Mouse (Mus musculus) thymus, postnatal 10 days (tissue): ENCODE data around the gene Pgs1.

Experiments
- DNase-seq, 2 experiments: peaks; one replicate each; pipeline ENCODE4 v3.0.0; 2021; ENCODE audit warnings: low spot score in 2 of 2

Gene Pgs1

DNA sequence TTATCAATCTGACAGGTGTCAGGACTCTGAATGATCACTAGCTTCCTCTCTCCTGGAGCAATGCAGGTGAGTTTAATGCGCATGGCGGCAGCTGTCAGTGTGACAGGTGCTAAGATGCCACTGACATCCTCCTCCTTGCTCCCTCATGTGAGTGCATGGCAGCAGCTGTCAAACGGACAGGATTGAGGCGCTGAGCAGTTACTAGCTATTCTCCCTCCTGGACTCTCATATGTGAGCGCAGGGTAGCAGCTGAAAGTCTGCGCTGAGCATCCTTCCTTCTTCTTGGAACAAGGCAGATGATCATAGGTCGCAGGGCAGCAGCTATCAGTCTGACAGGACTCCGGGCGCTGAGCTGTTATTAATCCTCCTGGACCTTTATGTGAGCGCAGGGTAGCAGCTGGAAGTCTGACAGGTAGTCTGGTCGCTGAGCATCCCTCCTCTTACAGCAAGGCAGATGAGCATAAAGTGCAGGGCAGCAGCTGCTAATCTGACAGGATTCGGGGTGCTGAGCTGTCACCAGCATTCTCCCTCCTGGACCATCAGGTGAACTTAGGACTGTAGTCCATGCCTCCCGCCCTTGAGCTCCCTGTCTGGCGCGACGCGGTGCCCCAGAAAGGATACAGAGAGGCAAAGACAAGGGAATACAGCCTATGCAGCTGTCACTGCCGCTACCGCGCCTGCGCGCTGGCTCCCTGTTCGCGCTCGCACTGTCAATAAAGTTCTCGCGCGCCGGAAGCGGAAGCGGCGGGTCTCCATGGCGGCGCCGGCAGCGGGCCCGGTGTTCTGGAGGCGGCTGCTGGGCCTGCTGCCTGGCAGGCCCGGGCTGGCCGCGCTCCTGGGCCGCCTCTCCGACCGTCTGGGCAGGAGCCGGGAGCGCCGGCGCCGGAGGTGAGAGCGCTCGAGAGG lies at the start of gene Pgs1:
TSS of gene Pgs1 (plus strand) at position 167 of the 906 bp plus-strand sequence.
- peak; percentile 86 to 93 for DNase-seq

DNA sequence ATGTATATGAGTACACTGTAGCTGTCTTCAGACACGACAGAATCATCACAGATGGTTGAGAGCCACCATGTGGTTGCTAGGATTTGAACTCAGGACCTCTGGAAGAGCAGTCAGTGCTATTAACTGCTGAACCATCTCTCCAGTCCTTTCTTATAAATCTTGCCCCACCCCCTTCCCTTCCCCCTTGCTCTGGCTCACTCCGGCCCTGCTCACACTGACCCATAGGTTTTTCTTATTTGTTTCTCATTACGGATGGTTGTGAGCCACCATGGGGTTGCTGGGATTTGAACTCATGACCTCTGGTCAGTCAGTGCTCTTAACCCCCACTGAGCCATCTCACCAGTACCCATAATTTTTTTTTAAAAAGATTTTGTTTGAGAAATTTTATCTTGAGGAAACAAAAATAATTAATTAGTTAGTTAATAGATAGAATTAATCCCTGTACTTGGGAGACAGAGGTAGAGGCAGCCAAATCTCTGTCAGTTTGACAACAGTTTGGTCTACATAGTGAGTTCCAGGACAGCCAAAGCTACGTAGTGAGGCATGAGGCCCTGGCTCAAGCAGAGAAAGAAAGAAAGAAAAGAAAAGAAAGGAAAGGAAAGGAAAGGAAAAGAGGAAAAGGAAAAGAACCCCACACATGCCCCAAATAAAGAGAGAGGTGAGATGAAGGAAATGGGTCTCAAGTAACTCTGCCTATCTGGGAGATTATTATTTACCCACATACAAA lies 46.9 kb upstream of the Pgs1 start:
- no peak for DNase-seq

- DNase-seq, result no peak
Observed at GRCm38 (mm10) chr11:117939741-117940285, 46.3 kb upstream of the Pgs1 start.

- no peak for DNase-seq
Observed at GRCm38 (mm10) chr11:117940881-117941280, 45.2 kb upstream of the Pgs1 start.

DNA sequence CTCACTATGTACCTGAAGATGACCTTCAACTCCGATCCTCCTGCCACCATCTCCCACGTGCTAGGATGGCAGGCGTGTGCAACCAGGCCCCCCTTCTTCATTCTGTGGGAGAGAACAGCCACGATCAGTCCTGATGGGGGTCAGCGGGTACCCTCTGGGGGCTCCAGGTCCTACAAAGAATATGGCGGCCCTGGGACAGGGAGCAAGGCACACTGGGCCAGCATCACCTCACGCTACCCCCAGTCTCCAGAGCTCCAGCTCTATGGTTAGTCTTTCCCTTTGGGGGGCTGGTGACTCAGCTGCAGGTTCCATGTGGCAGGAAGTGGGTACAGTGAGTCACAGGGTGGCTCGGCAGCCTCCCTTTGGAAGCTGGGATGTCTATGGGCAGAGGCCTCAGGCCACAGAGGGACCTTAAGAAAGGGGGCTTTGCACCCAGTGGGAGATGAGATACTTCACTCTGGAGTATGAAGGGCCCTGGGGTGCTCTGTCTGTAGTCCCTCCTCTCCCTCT lies 44.7 kb upstream of the Pgs1 start:
- DNase-seq, result no peak

- DNase-seq, result no peak
Observed at GRCm38 (mm10) chr11:117941848-117942247, 44.2 kb upstream of the Pgs1 start.

- no peak for DNase-seq
Observed at GRCm38 (mm10) chr11:117946195-117946979, 39.7 kb upstream of the Pgs1 start.

DNA sequence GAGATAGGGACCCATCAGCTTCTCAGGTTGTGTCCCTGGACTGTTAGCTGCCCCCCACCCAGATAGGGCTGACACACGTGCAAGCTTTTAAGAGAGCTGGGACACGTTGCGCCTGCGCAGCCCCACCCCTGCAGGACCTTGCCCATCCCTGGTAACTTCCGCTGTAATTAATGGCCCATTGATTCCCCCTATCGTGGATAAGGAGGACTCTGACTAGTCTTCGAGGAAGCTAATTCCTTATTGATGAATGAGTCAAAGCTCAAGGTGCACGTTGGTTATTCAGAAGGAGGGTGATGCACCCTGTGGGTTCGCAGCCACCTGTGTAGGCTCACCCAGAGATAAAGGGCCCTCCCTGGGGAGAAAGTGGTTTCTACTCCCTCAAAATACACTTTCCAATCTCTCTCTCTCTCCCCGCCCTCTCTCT lies 39.1 kb upstream of the Pgs1 start:
- no peak for DNase-seq

- DNase-seq, result no peak
Observed at GRCm38 (mm10) chr11:117949392-117950091, 36.5 kb upstream of the Pgs1 start.

DNA sequence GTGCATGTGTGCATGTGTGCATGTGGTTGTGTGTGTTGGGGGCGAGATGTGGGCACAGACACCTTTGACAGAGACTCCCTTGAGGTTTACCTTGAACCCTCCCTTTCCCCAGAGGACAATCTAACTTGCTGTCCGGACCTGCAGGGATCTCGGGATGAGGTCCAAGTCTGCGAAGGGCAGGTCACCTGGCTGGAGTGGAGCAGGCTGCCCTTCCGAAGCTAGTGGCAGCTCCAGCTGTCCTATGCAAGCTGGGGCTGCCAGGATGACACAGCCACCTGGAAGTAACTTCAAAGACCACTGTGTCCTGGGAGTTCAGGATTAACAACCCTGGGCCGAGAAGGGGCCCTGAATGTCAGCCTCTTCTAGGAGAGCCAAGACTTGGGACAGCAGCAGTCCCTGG lies 34.7 kb upstream of the Pgs1 start:
- DNase-seq, result no peak

DNA sequence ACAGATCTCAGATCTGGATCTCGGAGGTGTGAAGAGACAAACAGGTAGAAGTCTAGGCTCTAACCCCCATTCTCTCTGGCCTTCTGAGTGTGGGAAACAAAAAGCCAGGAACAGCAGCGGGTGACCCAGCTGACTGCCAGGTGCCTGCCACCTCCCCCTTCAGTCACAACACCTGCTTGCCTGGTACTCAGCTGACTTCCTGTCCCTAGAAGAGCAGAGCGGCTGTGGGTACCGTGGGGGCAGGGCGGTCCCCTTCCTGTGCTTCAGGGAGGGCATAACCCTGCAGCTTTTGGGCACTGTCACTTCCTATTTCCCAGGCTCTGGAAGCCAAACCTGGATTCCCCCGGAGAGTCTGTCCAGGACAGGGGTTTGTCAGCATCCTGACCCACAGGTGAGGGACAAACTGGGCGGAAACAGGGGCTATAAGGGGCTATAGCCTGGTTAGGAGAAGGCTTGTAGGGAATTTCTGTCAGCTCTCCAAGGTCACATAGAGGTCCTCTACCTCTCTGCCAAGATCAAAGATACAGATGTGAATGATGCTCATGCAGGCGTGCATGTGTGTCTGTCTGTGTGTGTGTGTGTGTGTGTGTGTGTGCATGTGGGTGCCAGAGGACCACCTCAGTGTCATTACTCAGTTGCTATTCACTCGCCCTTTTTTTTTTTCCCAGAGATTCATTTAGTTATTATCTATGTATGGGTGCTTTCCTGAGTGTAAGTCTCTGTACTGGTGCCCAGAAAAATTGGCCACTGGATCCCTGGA lies 33.7 kb upstream of the Pgs1 start:
- peak; percentile 92 to 93 for DNase-seq

DNA sequence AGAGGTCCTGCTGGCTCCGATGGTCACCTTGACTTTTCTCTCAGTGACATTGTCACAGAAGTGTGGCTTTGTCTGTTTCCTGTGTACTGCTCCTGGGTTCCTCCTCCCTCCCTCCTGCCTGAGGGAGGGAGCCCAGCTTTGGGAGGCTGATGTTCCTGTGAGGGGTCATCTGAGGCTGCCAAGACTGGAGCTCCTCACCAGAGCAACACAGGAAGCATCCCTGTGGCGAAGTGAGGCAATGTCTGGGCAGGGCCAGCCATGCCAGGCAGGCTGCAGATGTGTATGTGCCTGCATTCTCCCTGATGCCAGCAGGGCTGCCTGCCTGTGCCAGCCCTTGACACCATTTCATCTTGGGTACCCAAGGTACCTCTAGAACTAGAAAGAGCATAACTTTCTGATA lies 32.0 kb upstream of the Pgs1 start:
- DNase-seq, result no peak

DNA sequence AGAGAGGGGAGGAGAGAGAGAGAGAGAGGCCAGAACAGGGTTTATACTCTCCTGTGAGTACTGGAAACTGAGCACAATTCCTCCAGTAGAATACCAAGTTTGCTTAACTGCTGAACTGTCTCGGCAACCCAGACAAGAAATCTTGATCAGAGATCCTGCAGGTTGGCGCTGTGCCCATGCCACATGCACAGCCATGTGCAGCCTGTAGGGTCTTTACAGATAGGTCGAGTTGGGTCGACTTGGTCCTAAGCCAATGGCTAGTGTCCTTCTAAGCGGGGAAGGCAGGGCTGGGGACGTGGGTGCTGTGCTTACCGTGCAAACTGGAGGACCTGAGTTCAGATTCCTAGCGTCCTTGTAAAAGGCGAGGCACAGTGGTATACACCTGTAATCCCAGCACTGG lies 31.3 kb upstream of the Pgs1 start:
- no peak for DNase-seq

DNA sequence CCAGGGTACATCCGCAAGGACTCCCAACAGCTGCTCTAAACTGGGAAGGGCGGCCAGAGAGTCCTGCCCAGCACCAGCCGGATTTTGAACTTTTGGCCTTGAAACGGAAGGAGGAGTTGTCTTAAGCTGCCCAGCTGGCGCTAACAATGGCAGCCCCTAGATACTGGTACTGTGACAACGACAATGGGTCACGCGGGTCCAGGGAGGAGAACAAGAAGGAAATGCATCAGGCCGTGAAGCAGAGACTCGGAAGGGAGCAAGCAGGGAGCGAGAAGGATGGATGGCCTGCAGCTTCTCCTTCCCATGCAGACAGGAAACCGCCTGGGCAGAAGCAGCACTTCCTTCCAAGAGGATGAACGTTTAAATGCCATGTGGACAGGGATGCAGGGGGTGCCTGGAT lies 30.5 kb upstream of the Pgs1 start:
- no peak for DNase-seq

DNA sequence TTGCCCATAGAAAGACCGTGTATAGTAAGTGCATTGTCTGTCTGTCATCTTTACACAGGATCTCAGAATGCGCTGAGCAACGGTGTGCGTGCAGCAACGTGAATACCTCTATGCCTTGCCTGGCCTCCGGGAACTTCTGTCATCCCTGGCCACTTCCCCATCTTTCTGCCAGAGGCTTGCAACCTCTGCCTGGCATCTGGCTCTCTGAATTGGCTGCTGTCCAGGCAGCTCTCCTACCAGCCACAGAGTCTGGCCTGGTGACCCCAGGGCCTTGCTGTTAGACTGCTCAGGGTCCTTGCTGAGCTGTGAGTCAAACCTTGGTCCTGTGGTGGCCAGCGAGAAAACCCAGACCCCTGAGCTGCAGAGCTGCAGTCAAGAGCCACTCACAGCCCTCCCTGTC lies 27.9 kb upstream of the Pgs1 start:
- no peak for DNase-seq

- DNase-seq, result no peak
Observed at GRCm38 (mm10) chr11:117959166-117959565, 26.9 kb upstream of the Pgs1 start.

DNA sequence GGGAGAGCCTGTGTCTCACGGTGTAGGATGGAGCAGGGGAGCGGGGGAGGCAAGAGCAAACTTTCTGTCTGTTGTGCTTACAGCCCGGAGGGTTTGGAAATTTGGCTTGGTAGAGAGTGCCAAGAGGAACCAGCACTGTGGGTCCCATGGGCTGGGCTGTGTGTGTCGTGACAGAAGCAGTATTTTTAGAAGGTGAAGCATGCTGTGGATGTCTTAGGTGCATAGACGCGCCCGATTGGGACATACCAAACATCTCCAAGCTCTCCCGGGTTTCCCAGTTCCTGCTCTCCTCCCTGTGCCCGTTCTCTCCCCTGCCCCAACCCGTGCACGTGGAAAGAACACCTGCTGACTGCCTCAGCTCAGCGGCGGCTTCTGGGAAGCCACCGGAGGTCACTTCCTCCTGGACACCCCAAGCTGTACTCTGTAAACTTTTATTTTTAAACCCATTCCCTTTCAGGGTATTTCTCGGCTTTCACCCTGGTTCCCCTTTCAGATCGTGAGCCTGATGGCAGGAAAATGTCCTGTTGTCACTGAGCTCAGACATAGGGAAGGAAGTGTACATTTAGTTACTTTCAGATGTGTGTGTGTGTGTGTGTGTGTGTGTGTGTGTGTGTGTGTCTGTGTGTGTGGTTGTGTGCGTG lies 26.2 kb upstream of the Pgs1 start:
- DNase-seq, result no peak

- DNase-seq, result no peak
Observed at GRCm38 (mm10) chr11:117960601-117961000, 25.5 kb upstream of the Pgs1 start.

- DNase-seq, result no peak
Observed at GRCm38 (mm10) chr11:117962228-117963067, 23.6 kb upstream of the Pgs1 start.
